Mouse (Mus musculus) lung, embryonic 15.5 days (tissue): ENCODE results near the gene Meiob. TPM values are rescaled to one million over a fixed set of nuclear protein-coding genes. Genes with fewer than 3 reads are reported as not detected.

ENCODE experiments used
- ATAC-seq: fragments of 200-750 bp; cut with Nextera tagmentation; 2 replicates; pipeline ENCODE4 v1.8.0; 2017; ENCODE audit warnings: moderate number of reproducible peaks, borderline replicate concordance; ENCODE audit not compliant: low FRiP score, low TSS enrichment; ENCODE audit errors: extremely low read depth
- H3K27ac ChIP-seq: fragments of 300-500 bp; sonication (generic); 2 replicates; pipeline ENCODE4 v1.5.1; 2015; ENCODE audit warnings: moderate library complexity, mild to moderate bottlenecking, inconsistent platforms
- H3K27me3 ChIP-seq: fragments of 300-500 bp; sonication (generic); 2 replicates; pipeline ENCODE4 v1.6.1; 2015; ENCODE audit warnings: inconsistent platforms
- H3K36me3 ChIP-seq: fragments of 300-500 bp; sonication (generic); 2 replicates; pipeline ENCODE4 v1.6.1; 2015; ENCODE audit warnings: inconsistent platforms
- H3K4me1 ChIP-seq: fragments of 300-500 bp; sonication (generic); 2 replicates; pipeline ENCODE4 v1.6.1; 2015; ENCODE audit warnings: inconsistent platforms
- H3K4me2 ChIP-seq: fragments of 300-500 bp; sonication (generic); 2 replicates; pipeline ENCODE4 v1.6.1; 2015; ENCODE audit warnings: inconsistent platforms, mild to moderate bottlenecking, moderate library complexity
- H3K4me3 ChIP-seq: fragments of 300-500 bp; sonication (generic); 2 replicates; pipeline ENCODE4 v1.5.1; 2015; ENCODE audit warnings: mild to moderate bottlenecking, inconsistent platforms
- H3K9ac ChIP-seq: fragments of 300-500 bp; sonication (generic); 2 replicates; pipeline ENCODE4 v1.6.1; 2015; ENCODE audit warnings: inconsistent platforms
- H3K9me3 ChIP-seq: fragments of 300-500 bp; sonication (generic); 2 replicates; pipeline ENCODE4 v1.6.1; 2016; ENCODE audit warnings: inconsistent platforms
- WGBS: fragments of 180-500 bp; shearing (Covaris S2); methylation state at CpG from one replicate; pipeline ENCODE4 v1.1.7; 2015; 5-methylcytosine and 5-hydroxymethylcytosine counted together
- polyA plus RNA-seq: library from polyadenylated mRNA; unstranded; fragments of >200 nt; fragmentation: Nextera tagmentation; extraction: Ambion mirVana; gene quantifications from 2 replicates; pipeline ENCODE4 v1.2.1, GENCODE M21; 2015

The Meiob gene
- polyA plus RNA-seq, 1 experiment from 2014 or later: not detected

- no peak within 1 kb of the TSS for H3K27ac ChIP-seq
- peaks cover 5% of the 10 kb centered on the region; the same call in 1 of the 2 replicates for H3K27me3 ChIP-seq
- 56% methylated on average over 8 of the region's 8 CpGs for WGBS
Observed at GRCm38 (mm10) chr17:24839842-24840241, 35.8 kb downstream of the Meiob start, which contains the start of gene Hagh. Gene Hagh (plus strand): TSS chr17:24840143.

DNA sequence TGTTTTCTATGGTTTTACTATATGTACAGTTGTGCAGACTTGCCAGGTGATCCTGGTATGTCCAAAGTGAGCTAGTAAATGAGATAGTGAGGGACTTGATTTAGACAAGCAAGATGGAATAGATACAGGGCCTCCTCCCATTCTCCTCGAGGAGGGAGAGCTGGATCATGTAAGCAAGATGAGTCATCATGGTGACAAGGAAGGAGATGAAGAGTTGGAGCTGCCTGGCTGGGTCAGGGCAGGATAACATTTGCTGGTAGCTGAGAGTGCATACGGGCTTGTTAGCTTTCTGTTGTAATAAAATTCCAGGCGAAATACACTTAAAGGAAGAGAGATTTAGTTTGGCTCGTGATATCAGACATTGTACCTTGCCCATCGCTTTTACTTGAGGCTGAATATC, 36.3 kb downstream of the Meiob start:
- ATAC-seq: no peak
- H3K4me1 ChIP-seq: no peaks in the 10 kb centered on the region
- H3K27me3 ChIP-seq: peaks cover 5% of the 10 kb centered on the region; the same call in 1 of the 2 replicates
- 51% methylated on average over 5 of the region's 5 CpGs for WGBS
- no peak overlapping the region for H3K4me3 ChIP-seq
- H3K27ac ChIP-seq: no peak overlapping the region
- no peak overlapping the region for H3K9ac ChIP-seq
- H3K4me2 ChIP-seq: no peak overlapping the region
- no peaks in the 10 kb centered on the region for H3K36me3 ChIP-seq
- H3K9me3 ChIP-seq: no peaks in the 10 kb centered on the region

More at GRCm38 (mm10) chr17:24839842-24840241, 35.8 kb downstream of the Meiob start, which contains the start of gene Hagh:
- ATAC-seq: no peak
- H3K36me3 ChIP-seq: no peaks in the 10 kb centered on the region
- no peaks in the 10 kb centered on the region for H3K9me3 ChIP-seq
- H3K4me3 ChIP-seq: no peak within 1 kb of the TSS
- H3K9ac ChIP-seq: no peak within 1 kb of the TSS
- no peak within 1 kb of the TSS for H3K4me2 ChIP-seq
- no peaks in the 10 kb centered on the region for H3K4me1 ChIP-seq

DNA sequence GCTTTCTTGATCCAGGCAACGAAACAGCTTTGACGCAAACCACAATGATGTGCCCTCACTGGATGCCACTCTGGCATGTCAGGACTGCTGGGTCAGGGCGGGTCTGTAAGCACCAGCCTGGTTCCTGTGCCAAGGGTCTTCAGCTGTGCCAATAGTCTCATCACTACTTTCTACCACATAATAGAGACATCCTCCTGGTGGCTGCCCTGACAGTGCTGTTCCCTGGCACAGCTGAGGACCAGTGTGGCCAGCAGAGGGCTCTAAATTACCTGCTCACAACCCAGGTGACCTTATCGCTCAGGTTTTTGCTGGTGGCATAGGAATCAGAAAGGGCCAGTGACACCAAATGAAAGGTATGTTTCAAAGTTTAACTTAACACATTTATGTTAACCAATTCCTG, 37.0 kb downstream of the Meiob start:
- Histone ChIP-seq H3K9ac (no peak overlapping the region), H3K9me3 (no peaks in the 10 kb centered on the region), H3K4me3 (no peak overlapping the region), H3K36me3 (no peaks in the 10 kb centered on the region), H3K27ac (no peak overlapping the region), H3K27me3 (peaks cover 5% of the 10 kb centered on the region; the same call in 1 of the 2 replicates), H3K4me1 (no peaks in the 10 kb centered on the region), H3K4me2 (no peak overlapping the region)
- WGBS: 46% methylated on average over 4 of the region's 4 CpGs
- ATAC-seq: no peak

GRCm38 (mm10) chr17:24842631-24843030, 38.5 kb downstream of the Meiob start:
- peaks cover 5% of the 10 kb centered on the region; the same call in 1 of the 2 replicates for H3K27me3 ChIP-seq
- no peak for ATAC-seq
- no peak overlapping the region for H3K4me3 ChIP-seq
- 47% methylated on average over 2 of the region's 2 CpGs for WGBS
- no peak overlapping the region for H3K9ac ChIP-seq
- H3K4me2 ChIP-seq: no peak overlapping the region
- no peaks in the 10 kb centered on the region for H3K36me3 ChIP-seq
- no peaks in the 10 kb centered on the region for H3K9me3 ChIP-seq
- no peak overlapping the region for H3K27ac ChIP-seq
- H3K4me1 ChIP-seq: no peaks in the 10 kb centered on the region

DNA sequence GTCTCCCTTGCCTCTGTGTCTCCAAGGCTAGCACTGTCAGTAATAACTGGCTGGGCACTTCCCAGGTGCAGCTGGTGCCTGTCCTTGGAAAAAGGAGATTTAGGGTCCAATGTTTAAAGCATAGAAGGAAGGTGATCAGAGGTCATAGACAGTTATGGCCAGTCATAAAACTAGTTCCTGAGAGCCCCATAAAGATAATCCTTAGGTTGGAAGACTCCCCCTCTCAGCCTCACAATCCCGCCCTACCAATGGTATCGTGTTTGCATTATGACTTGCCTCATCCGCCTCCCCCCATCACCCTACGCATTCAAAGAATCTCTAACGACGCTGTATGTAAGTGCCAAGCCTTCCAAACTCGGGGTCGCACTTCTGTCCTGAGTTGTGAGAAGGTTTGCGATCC, 40.4 kb downstream of the Meiob start:
- no peak overlapping the region for H3K9ac ChIP-seq
- ATAC-seq: no peak
- H3K4me3 ChIP-seq: no peak overlapping the region
- H3K27me3 ChIP-seq: peaks cover 5% of the 10 kb centered on the region; the same call in 1 of the 2 replicates
- no peak overlapping the region for H3K27ac ChIP-seq
- peaks cover 7% of the 10 kb centered on the region for H3K4me1 ChIP-seq
- no peaks in the 10 kb centered on the region for H3K36me3 ChIP-seq
- no peak overlapping the region for H3K4me2 ChIP-seq
- H3K9me3 ChIP-seq: no peaks in the 10 kb centered on the region
- WGBS: 48% methylated on average over 9 of the region's 9 CpGs

DNA sequence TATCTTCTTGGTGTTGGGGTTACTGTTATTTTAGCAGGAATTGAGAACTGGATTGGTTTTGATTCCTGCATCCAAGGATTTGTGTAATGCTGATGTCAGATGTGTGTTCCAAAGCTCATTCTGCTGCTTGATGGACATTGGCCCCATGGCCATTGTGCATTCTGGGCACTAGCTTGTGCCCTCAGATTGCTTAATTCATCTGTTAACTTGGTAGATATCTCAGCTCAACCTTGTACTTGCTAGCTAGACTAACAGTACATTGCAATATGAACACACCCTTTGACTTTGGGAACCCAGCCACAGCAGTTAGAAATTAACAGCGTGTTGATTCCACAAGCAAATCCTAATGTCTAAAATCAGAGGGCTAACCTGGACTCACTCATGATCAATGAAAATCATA, 43.3 kb downstream of the Meiob start:
- no peak overlapping the region for H3K4me2 ChIP-seq
- no peak overlapping the region for H3K9ac ChIP-seq
- no peak overlapping the region for H3K4me3 ChIP-seq
- peaks cover 9% of the 10 kb centered on the region; the same call in 1 of the 2 replicates for H3K27me3 ChIP-seq
- no peak for ATAC-seq
- H3K9me3 ChIP-seq: no peaks in the 10 kb centered on the region
- H3K4me1 ChIP-seq: peaks cover 11% of the 10 kb centered on the region
- 96% methylated on average over 1 of the region's 1 CpGs for WGBS
- no peak overlapping the region for H3K27ac ChIP-seq
- H3K36me3 ChIP-seq: no peaks in the 10 kb centered on the region

DNA sequence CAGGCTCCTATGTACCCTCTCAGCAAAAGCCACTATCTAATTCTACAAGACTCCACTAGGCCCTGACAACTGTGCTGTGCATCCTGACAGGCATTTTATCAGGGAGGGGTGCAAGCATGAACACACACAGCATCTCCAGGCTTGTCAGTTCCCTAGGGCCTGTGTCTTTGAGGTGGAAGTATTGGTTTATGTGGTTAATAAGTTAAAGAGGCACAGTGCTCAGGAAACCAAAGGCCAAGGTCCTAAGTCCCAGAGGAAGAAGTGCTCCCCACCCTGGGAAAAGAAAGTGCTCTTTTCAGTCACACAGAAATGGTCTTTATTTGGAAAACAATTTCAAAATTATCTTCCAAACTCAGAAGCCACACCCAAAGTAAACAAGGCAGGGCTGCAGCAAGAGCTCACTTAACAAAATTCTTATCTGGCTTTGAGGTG, 44.5 kb downstream of the Meiob start:
- H3K4me2 ChIP-seq: peak overlapping the region; percentile 82
- no peak for ATAC-seq
- H3K27ac ChIP-seq: no peak overlapping the region
- H3K36me3 ChIP-seq: 0 out of 2 replicates have a peak, but pooled peaks cover 2% of the 10 kb centered on the region
- H3K27me3 ChIP-seq: peaks cover 9% of the 10 kb centered on the region; the same call in 1 of the 2 replicates
- peaks cover 11% of the 10 kb centered on the region for H3K4me1 ChIP-seq
- H3K9me3 ChIP-seq: no peaks in the 10 kb centered on the region
- H3K9ac ChIP-seq: no peak overlapping the region; the same call in 1 of the 2 replicates
- peak overlapping the region; percentile 75; the same call in 1 of the 2 replicates for H3K4me3 ChIP-seq

DNA sequence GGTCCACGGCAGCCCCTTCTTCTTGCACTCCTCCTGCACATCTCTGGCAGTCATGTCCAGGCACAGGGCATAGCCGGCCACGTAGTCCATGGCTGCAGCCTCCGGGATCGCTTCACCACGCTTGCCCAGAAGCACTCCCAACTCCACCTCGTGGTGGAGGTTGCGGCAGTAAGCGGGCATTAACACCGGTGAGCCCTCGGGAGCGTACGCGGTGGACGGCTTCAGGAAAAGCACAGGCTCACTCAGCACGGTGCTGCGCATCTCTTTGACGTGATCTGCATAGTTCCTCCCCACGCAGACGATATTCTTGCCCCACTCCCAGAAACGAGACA, 45.6 kb downstream of the Meiob start:
- WGBS: 0% methylated on average over 21 of the region's 21 CpGs
- Histone ChIP-seq H3K27ac (peak overlapping the region; percentile 93), H3K4me3 (peak overlapping the region; percentile 75), H3K9ac (peak overlapping the region; percentile 74), H3K9me3 (no peaks in the 10 kb centered on the region), H3K4me2 (peak overlapping the region; percentile 82), H3K36me3 (0 out of 2 replicates have a peak, but pooled peaks cover 3% of the 10 kb centered on the region), H3K27me3 (peaks cover 9% of the 10 kb centered on the region; the same call in 1 of the 2 replicates), H3K4me1 (peaks cover 11% of the 10 kb centered on the region)
- ATAC-seq: peak; percentile 56

DNA sequence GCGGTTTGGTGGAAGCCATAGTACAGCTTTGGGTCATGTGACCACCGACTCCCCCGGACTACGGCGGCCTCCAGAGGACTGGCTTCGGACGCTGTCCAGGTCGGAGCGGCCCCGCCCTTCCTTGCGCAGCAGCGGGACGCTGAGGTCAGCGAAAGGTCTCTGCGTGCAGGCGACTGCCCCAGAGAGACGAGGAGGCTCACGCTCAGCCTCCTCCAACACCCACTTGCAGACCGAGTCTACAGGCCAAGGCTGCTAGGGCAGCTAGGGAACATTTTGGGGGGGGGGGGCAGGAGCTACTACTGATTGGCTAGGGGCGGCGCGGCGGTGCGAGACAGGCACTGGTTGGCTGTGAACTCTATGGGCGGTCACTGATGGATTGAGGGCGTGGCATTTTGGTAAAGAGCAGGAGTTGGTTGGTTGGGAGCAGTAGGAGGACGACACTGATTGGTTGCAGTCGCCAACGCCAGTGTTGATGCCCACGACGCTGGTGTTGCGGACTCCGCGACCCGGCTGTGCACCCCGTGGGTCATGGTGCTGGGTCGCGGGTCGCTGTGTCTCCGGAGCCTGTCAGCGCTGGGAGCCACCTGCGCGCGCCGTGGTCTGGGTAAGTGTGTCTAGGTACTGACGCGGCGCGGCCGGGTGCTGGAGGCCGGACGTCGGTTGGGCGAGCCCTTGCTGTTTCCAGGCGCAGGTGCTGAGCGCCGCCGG, 46.1 kb downstream of the Meiob start, which contains the start of gene Fahd1:
Gene Fahd1, minus strand, starts transcription at position 300 of the 708 bp plus-strand sequence.
- 0% methylated on average over 58 of the region's 58 CpGs for WGBS
- Histone ChIP-seq H3K27me3 (peaks cover 9% of the 10 kb centered on the region; the same call in 1 of the 2 replicates), H3K4me1 (peaks cover 11% of the 10 kb centered on the region), H3K9me3 (no peaks in the 10 kb centered on the region), H3K9ac (peak within 1 kb of the TSS; percentile 74), H3K36me3 (0 out of 2 replicates have a peak, but pooled peaks cover 3% of the 10 kb centered on the region), H3K4me3 (peak within 1 kb of the TSS; percentile 75), H3K4me2 (peak within 1 kb of the TSS; percentile 82), H3K27ac (peak within 1 kb of the TSS; percentile 93)
- peak; percentile 99 for ATAC-seq

- H3K4me3 ChIP-seq: peak overlapping the region; percentile 75
- no peaks in the 10 kb centered on the region for H3K9me3 ChIP-seq
- peak overlapping the region; percentile 82 for H3K4me2 ChIP-seq
- H3K27ac ChIP-seq: 0 out of 2 replicates have a peak overlapping the region, but pooled peaks have one; percentile 16
- WGBS: 2% methylated on average over 20 of the region's 20 CpGs
- peak overlapping the region; percentile 41 for H3K9ac ChIP-seq
- no peak for ATAC-seq
- peaks cover 9% of the 10 kb centered on the region; the same call in 1 of the 2 replicates for H3K27me3 ChIP-seq
- H3K4me1 ChIP-seq: peaks cover 11% of the 10 kb centered on the region
- 0 out of 2 replicates have a peak, but pooled peaks cover 3% of the 10 kb centered on the region for H3K36me3 ChIP-seq
Observed at GRCm38 (mm10) chr17:24850773-24851127, 46.7 kb downstream of the Meiob start.

DNA sequence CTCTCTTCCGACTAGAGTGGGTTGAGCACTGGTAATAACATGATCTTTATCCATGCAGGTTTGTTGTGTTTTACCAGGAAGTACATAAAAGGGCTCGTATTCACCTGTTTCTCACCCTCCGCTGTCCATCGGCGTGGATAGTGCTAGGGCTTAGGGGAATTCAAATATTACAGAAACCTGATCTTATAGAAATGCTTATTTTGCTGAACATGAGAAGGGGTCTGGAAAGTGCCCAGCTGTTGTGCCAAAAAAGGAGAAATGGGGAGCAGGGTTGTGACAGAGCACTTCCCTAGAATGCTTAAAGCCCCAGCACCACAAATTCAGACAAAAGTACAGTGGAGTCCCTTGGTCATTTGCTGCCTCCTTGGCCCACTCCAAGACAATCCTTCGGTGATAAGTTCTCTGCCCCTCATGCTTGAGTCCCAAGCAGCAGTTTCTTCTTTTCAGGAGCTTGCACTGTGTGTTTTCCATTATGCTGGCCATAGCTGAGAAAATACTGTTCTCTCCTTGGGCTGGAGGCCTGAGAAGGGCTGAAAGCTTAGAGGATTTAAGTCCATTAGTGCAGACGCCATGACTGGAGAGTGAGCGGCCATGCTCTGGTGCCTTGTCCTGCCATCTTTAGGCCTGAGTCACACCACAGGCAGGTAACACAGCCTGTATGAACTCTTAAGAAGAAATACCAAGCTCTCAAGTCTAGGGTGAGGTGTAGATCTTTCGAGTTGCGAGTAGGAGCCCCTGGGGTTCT, 47.5 kb downstream of the Meiob start:
- Histone ChIP-seq H3K4me3 (peak overlapping the region; percentile 75), H3K4me2 (peak overlapping the region; percentile 82), H3K27me3 (peaks cover 9% of the 10 kb centered on the region; the same call in 1 of the 2 replicates), H3K4me1 (peaks cover 11% of the 10 kb centered on the region), H3K9ac (no peak overlapping the region), H3K27ac (no peak overlapping the region), H3K9me3 (no peaks in the 10 kb centered on the region), H3K36me3 (0 out of 2 replicates have a peak, but pooled peaks cover 3% of the 10 kb centered on the region)
- WGBS: 75% methylated on average over 10 of the region's 10 CpGs
- ATAC-seq: no peak
